Mouse (Mus musculus): Measurements from ENCODE around the gene Pdcd7. TPM values are rescaled to one million over a fixed set of nuclear protein-coding genes. Genes with fewer than 3 reads are reported as not detected.

Pdcd7 gene
- polyA plus RNA-seq (2014; fragmentation: Nextera tagmentation; extraction: Ambion mirVana): 8.6 and 9.9 TPM in 2 replicates

DNA sequence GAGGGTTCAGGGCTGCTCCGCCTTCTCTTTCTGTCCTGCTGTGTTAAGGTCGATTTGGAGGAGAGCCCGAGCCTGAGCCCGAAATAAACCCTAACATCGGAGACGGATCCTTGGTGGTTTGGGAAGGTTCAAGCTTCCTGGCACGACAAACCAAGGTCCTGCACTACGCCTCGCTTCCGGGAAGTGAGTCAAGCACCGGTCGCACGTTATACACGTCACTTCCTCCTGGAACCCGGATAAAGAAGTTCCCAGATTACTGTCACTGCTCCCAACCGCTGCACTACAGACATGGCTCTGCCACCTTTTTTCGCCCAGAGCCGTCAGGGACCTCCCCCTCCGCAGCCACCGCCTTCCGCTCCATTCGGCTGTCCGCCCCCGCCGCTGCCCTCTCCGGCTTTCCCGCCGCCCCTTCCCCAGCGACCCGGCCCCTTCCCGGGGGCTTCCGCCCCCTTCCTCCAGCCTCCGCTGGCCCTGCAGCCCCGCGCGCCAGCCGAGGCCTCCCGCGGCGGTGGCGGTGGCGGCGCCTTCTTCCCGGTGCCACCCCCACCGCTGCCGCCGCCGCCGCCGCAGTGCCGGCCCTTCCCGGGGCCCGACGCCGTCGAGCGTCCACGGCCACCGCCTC is at the start of gene Pdcd7:
Gene Pdcd7 (plus strand): TSS at position 251 of the 622 bp plus-strand sequence.
- Histone ChIP-seq H3K9me3 (replicated peaks; ENCODE audit: control insufficient read depth, low read length) (no peaks in the 10 kb centered on the region), H3K4me1 (ENCODE audit: control insufficient read depth, insufficient read depth, low read length) (peaks cover 14% of the 10 kb centered on the region), H3K27ac (ENCODE audit: low read depth, low read length) (peak within 1 kb of the TSS; percentile 92), H3K4me2 (ENCODE audit: low read length) (peak within 1 kb of the TSS; percentile 95), H3K36me3 (ENCODE audit: control insufficient read depth, insufficient read depth, low read length) (no peaks in the 10 kb centered on the region), H3K27me3 (replicated peaks; ENCODE audit: control insufficient read depth, insufficient read depth, low read length) (no peaks in the 10 kb centered on the region), H3K9ac (ENCODE audit: low read length) (peak within 1 kb of the TSS; percentile 93), H3K4me3 (ENCODE audit: low read depth, low read length) (peak within 1 kb of the TSS; percentile 96)
- WGBS: 1% methylated on average over 45 of the region's 59 CpGs
- DNase-seq (ENCODE audit: low spot score): peak; percentile 99
- ATAC-seq: peak; percentile 99

DNA sequence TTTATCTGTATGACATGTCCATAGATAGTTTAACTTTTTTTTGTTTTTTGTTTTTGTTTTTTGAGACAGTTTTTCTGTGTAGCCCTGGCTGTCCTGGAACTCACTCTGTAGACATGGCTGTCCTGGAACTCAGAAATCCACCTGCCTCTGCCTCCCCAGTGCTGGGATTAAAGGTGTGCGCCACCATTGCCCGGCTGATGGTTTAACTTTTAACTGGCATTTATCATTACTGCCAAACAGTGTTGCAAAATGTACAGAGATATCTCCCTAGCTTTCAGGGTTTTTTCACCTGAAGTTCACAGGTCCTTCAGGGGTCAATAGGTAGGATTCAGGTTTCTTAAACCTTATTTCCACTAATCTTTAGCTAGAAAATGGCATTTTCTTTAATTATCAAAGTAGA is 48.8 kb upstream of the Pdcd7 start:
- Histone ChIP-seq H3K4me2 (ENCODE audit: low read length) (no peak overlapping the region), H3K9ac (ENCODE audit: low read length) (no peak overlapping the region), H3K4me1 (ENCODE audit: control insufficient read depth, insufficient read depth, low read length) (peaks cover 16% of the 10 kb centered on the region), H3K36me3 (ENCODE audit: control insufficient read depth, insufficient read depth, low read length) (peaks cover 28% of the 10 kb centered on the region), H3K27ac (ENCODE audit: low read depth, low read length) (no peak overlapping the region), H3K4me3 (ENCODE audit: low read depth, low read length) (no peak overlapping the region), H3K27me3 (replicated peaks; ENCODE audit: control insufficient read depth, insufficient read depth, low read length) (no peaks in the 10 kb centered on the region), H3K9me3 (replicated peaks; ENCODE audit: control insufficient read depth, low read length) (no peaks in the 10 kb centered on the region)
- DNase-seq (ENCODE audit: low spot score) (no peak), ATAC-seq (no peak)
- 97% methylated on average over 2 of the region's 2 CpGs for WGBS

DNA sequence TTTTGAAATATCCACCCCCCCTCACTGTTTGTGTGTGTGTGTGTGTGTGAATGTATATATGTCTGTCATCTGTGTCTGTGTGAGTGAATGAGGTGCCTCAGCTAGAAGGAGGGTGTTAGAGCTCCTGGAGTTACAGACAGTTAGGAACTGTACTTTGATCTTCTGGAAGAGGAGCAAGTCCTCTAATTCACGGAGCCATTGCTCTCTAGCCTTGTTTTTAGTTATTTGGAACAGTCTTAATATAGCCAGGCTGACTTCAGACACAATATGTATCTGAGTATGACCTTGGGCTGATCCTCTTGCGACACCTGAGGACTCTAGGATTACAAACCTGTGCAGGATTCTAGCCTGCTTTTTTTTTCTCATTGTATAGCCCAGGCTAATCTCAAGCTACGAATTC is 47.1 kb upstream of the Pdcd7 start:
- Histone ChIP-seq H3K4me2 (ENCODE audit: low read length) (no peak overlapping the region), H3K9ac (ENCODE audit: low read length) (no peak overlapping the region), H3K27me3 (replicated peaks; ENCODE audit: control insufficient read depth, insufficient read depth, low read length) (no peaks in the 10 kb centered on the region), H3K27ac (ENCODE audit: low read depth, low read length) (no peak overlapping the region), H3K4me1 (ENCODE audit: control insufficient read depth, insufficient read depth, low read length) (peaks cover 9% of the 10 kb centered on the region), H3K9me3 (replicated peaks; ENCODE audit: control insufficient read depth, low read length) (no peaks in the 10 kb centered on the region), H3K36me3 (ENCODE audit: control insufficient read depth, insufficient read depth, low read length) (peaks cover 45% of the 10 kb centered on the region), H3K4me3 (ENCODE audit: low read depth, low read length) (no peak overlapping the region)
- 93% methylated on average over 3 of the region's 3 CpGs for WGBS
- ATAC-seq (no peak), DNase-seq (ENCODE audit: low spot score) (no peak)

DNA sequence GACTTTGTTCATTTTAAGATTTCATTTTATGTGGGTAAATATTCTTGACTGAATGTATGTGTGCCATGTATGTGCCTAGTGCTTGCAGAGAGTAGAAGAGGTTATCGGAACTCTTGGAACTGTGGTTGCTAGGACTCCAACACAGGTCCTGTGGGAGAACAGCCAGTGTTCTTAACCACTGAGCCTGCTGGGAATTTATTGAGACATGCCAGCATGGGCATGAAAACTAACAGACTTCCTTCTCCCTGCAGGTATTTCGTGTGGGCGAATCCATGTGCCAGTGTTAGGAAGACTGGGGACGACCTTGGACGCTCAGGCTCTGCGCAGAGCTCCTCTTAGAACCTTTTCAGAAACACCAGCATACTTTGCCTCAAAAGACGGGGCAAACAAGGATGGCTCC is 46.3 kb upstream of the Pdcd7 start:
- Histone ChIP-seq H3K36me3 (ENCODE audit: control insufficient read depth, insufficient read depth, low read length) (peaks cover 47% of the 10 kb centered on the region), H3K4me3 (ENCODE audit: low read depth, low read length) (no peak overlapping the region)

DNA sequence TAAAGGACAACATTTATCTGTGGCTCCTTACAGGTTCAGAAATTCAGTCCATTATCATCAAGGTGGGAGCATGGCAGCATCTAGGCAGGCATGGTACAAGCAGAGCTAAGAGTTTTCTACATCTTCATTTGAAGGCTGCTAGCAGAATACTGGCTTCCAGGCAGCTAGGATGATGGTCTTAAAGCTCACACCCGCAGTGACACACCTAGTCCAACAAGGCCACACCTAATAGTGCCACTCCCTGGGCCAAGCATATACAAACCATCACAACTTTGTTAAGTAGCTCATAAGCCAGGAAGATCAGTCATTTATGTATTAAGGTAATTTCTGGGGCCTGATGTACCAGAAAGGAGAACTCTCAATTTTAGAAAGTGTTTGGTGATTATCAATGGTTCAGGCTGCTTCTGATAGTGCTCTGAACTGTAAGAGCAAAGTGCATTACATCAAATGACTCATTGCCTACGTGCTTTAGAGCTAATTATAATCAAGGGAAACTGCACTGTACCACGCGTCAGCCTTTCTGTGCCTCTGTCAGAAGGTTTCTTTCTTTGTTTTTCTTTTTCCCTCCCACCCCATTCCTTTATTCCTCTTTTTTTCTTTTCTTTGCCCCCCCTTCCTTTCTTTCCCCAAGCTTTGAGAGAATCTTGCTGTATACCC is 43.4 kb upstream of the Pdcd7 start:
- Histone ChIP-seq H3K9me3 (replicated peaks; ENCODE audit: control insufficient read depth, low read length) (no peaks in the 10 kb centered on the region), H3K4me1 (ENCODE audit: control insufficient read depth, insufficient read depth, low read length) (no peaks in the 10 kb centered on the region), H3K27me3 (replicated peaks; ENCODE audit: control insufficient read depth, insufficient read depth, low read length) (no peaks in the 10 kb centered on the region), H3K27ac (ENCODE audit: low read depth, low read length) (no peak overlapping the region), H3K9ac (ENCODE audit: low read length) (no peak overlapping the region), H3K4me2 (ENCODE audit: low read length) (no peak overlapping the region), H3K4me3 (ENCODE audit: low read depth, low read length) (no peak overlapping the region), H3K36me3 (ENCODE audit: control insufficient read depth, insufficient read depth, low read length) (peaks cover 59% of the 10 kb centered on the region)
- DNase-seq (ENCODE audit: low spot score): no peak
- 94% methylated on average over 4 of the region's 4 CpGs for WGBS
- no peak for ATAC-seq

More for the DNA sequence above, 46.3 kb upstream of the Pdcd7 start:
- Histone ChIP-seq H3K4me1 (ENCODE audit: control insufficient read depth, insufficient read depth, low read length) (peaks cover 9% of the 10 kb centered on the region), H3K27ac (ENCODE audit: low read depth, low read length) (no peak overlapping the region), H3K9me3 (replicated peaks; ENCODE audit: control insufficient read depth, low read length) (no peaks in the 10 kb centered on the region), H3K27me3 (replicated peaks; ENCODE audit: control insufficient read depth, insufficient read depth, low read length) (no peaks in the 10 kb centered on the region), H3K4me2 (ENCODE audit: low read length) (no peak overlapping the region), H3K9ac (ENCODE audit: low read length) (no peak overlapping the region)
- DNase-seq (ENCODE audit: low spot score) (no peak), ATAC-seq (no peak)
- WGBS: 97% methylated on average over 7 of the region's 7 CpGs

DNA sequence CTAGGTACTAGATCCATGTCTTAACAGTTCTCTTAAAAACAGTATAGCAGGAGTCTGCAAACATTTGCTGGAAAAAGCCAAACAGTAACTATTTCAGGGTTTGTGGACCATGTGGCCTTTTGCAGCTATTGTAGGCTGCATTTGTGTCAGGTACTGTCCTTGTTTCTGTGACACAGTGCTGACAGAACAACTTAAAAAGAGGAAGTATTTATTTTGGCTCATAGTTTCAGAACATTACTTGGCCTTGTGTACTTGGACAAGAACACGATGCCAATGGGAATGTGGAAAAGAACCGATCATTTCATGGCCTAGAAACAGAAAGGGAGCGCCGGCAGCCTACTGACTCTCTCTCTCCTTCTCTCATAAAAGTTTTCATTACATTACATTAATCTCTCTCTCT is 42.3 kb upstream of the Pdcd7 start:
- Histone ChIP-seq H3K9me3 (replicated peaks; ENCODE audit: control insufficient read depth, low read length) (no peaks in the 10 kb centered on the region), H3K4me3 (ENCODE audit: low read depth, low read length) (no peak overlapping the region), H3K36me3 (ENCODE audit: control insufficient read depth, insufficient read depth, low read length) (peaks cover 62% of the 10 kb centered on the region), H3K27me3 (replicated peaks; ENCODE audit: control insufficient read depth, insufficient read depth, low read length) (no peaks in the 10 kb centered on the region), H3K4me1 (ENCODE audit: control insufficient read depth, insufficient read depth, low read length) (no peaks in the 10 kb centered on the region), H3K4me2 (ENCODE audit: low read length) (no peak overlapping the region), H3K27ac (ENCODE audit: low read depth, low read length) (no peak overlapping the region), H3K9ac (ENCODE audit: low read length) (no peak overlapping the region)
- DNase-seq (ENCODE audit: low spot score): no peak
- WGBS: 97% methylated on average over 4 of the region's 4 CpGs
- no peak for ATAC-seq

DNA sequence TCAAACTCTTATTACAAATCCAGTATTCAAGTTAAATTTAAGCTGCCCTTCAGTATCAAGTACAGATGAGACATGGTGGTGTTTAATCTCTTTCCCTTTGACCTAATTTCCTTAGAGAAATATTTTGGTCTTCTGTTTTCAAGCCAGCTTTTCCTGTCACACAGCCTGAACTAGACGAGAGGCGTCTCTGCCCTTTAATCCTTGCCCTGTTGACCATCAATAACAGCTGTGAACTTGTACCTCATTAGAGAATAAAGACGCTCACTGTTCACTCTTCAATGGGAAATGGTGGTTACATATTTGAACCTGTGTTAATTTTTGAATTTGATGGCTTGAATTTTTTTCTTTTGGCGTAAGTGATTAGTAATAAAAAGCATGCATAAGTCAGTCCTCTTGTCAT is 41.6 kb upstream of the Pdcd7 start:
- no peaks in the 10 kb centered on the region for H3K9me3 ChIP-seq (replicated peaks; ENCODE audit: control insufficient read depth, low read length)
- H3K36me3 ChIP-seq (ENCODE audit: control insufficient read depth, insufficient read depth, low read length): peaks cover 66% of the 10 kb centered on the region
- no peak overlapping the region for H3K9ac ChIP-seq (ENCODE audit: low read length)
- 80% methylated on average over 4 of the region's 4 CpGs for WGBS
- no peaks in the 10 kb centered on the region for H3K4me1 ChIP-seq (ENCODE audit: control insufficient read depth, insufficient read depth, low read length)
- ATAC-seq: no peak
- no peak overlapping the region for H3K27ac ChIP-seq (ENCODE audit: low read depth, low read length)
- DNase-seq (ENCODE audit: low spot score): no peak
- H3K4me3 ChIP-seq (ENCODE audit: low read depth, low read length): no peak overlapping the region
- H3K27me3 ChIP-seq (replicated peaks; ENCODE audit: control insufficient read depth, insufficient read depth, low read length): no peaks in the 10 kb centered on the region
- H3K4me2 ChIP-seq (ENCODE audit: low read length): no peak overlapping the region

DNA sequence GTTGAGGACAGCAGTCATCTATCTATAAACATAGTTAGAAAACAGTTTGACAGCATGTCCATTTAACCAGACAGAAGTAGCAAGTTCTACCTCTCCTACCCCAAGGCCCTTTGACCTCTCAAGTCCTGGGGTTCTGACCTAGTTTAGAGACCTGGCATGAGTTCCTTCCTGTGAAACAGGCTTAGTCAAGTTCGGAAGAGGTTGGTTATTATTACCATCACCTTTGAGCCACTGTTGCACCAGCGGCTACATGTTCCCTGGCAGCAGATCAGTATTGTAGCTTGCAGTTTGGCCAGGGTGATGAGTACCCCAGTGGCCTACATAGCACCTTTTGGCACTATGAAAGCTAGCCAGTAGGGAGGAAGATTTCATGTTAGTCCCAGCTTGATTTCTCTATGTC is 39.2 kb upstream of the Pdcd7 start:
- ATAC-seq (no peak), DNase-seq (ENCODE audit: low spot score) (no peak)
- Histone ChIP-seq H3K4me1 (ENCODE audit: control insufficient read depth, insufficient read depth, low read length) (no peaks in the 10 kb centered on the region), H3K9ac (ENCODE audit: low read length) (no peak overlapping the region), H3K36me3 (ENCODE audit: control insufficient read depth, insufficient read depth, low read length) (peaks cover 56% of the 10 kb centered on the region), H3K27me3 (replicated peaks; ENCODE audit: control insufficient read depth, insufficient read depth, low read length) (no peaks in the 10 kb centered on the region), H3K9me3 (replicated peaks; ENCODE audit: control insufficient read depth, low read length) (no peaks in the 10 kb centered on the region), H3K4me2 (ENCODE audit: low read length) (no peak overlapping the region), H3K27ac (ENCODE audit: low read depth, low read length) (no peak overlapping the region), H3K4me3 (ENCODE audit: low read depth, low read length) (no peak overlapping the region)
- 96% methylated on average over 2 of the region's 2 CpGs for WGBS

DNA sequence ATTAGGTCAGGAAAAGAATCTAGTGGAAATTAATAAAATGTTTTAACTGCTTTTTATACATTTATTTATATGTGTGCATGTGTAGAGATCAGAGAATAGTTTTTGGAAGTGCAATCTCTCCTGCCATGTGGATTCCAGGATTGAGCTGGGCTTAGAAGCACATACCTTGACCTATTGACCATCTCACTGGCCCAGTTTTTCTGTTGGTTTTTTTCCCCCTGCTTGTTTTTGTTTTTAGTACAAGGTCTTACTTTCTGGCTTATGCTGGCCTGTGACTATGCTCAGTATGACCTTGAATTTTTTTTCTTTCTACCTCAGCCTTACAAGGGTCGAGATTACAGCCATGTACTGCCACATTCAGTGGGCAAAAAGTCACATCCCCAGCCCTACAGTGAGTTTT is 37.9 kb upstream of the Pdcd7 start:
- H3K9me3 ChIP-seq (replicated peaks; ENCODE audit: control insufficient read depth, low read length): no peaks in the 10 kb centered on the region
- no peak overlapping the region for H3K4me2 ChIP-seq (ENCODE audit: low read length)
- H3K27me3 ChIP-seq (replicated peaks; ENCODE audit: control insufficient read depth, insufficient read depth, low read length): no peaks in the 10 kb centered on the region
- 91% methylated on average over 1 of the region's 1 CpGs for WGBS
- no peaks in the 10 kb centered on the region for H3K4me1 ChIP-seq (ENCODE audit: control insufficient read depth, insufficient read depth, low read length)
- no peak for DNase-seq (ENCODE audit: low spot score)
- H3K9ac ChIP-seq (ENCODE audit: low read length): no peak overlapping the region
- H3K4me3 ChIP-seq (ENCODE audit: low read depth, low read length): no peak overlapping the region
- no peak overlapping the region for H3K27ac ChIP-seq (ENCODE audit: low read depth, low read length)
- peaks cover 56% of the 10 kb centered on the region for H3K36me3 ChIP-seq (ENCODE audit: control insufficient read depth, insufficient read depth, low read length)
- no peak for ATAC-seq

Measured in forebrain, embryonic 14.5 days (tissue).